Mouse (Mus musculus) embryonic facial prominence, embryonic 11.5 days (tissue): ENCODE measurements around the gene Cmip. TPM values are rescaled to one million over a fixed set of nuclear protein-coding genes. Genes with fewer than 3 reads are reported as not detected.
A peak's percentile ranks its signal among the peaks of the same experiment; 100 is the strongest.

Experiments used
- ATAC-seq: fragments of 200-750 bp; cut with Nextera tagmentation; replicated peaks from 2 replicates; pipeline ENCODE4 v1.8.0; 2017; ENCODE audit warnings: low read depth; ENCODE audit not compliant: insufficient number of reproducible peaks, low FRiP score, low TSS enrichment
- DNase-seq: peaks from one replicate; pipeline ENCODE4 v3.0.0-alpha.2; 2015; ENCODE audit warnings: low spot score
- H3K27ac ChIP-seq: fragments of 300-500 bp; sonication (generic); replicated peaks from 2 replicates; pipeline ENCODE4 v1.5.1; 2014; ENCODE audit warnings: mild to moderate bottlenecking, low read depth, low read length, control low read depth
- H3K27me3 ChIP-seq: fragments of 300-500 bp; sonication (generic); 2 replicates; pipeline ENCODE4 v1.6.1; 2014; ENCODE audit warnings: mild to moderate bottlenecking, low read length, moderate library complexity, mixed read lengths; ENCODE audit not compliant: control insufficient read depth, insufficient read depth
- H3K36me3 ChIP-seq: fragments of 300-500 bp; sonication (generic); replicated peaks from 2 replicates; pipeline ENCODE4 v1.6.1; 2014; ENCODE audit warnings: low read depth, mild to moderate bottlenecking, low read length, moderate library complexity, mixed read lengths; ENCODE audit not compliant: control insufficient read depth, insufficient read depth
- H3K4me1 ChIP-seq: fragments of 300-500 bp; sonication (generic); 2 replicates; pipeline ENCODE4 v1.6.1; 2014; ENCODE audit warnings: low read length, mixed read lengths; ENCODE audit not compliant: control insufficient read depth, insufficient read depth
- H3K4me2 ChIP-seq: fragments of 300-500 bp; sonication (generic); 2 replicates; pipeline ENCODE4 v1.6.1; 2014; ENCODE audit warnings: low read depth, mild to moderate bottlenecking, control low read depth, low read length, moderate library complexity
- H3K4me3 ChIP-seq: fragments of 300-500 bp; sonication (generic); 2 replicates; pipeline ENCODE4 v1.5.1; 2014; ENCODE audit warnings: low read depth, low read length, control low read depth
- H3K9ac ChIP-seq: fragments of 300-500 bp; sonication (generic); replicated peaks from 2 replicates; pipeline ENCODE4 v1.6.1; 2014; ENCODE audit warnings: mild to moderate bottlenecking, control low read depth, low read length
- H3K9me3 ChIP-seq: fragments of 300-500 bp; sonication (generic); replicated peaks from 2 replicates; pipeline ENCODE4 v1.6.1; 2016; ENCODE audit warnings: mild to moderate bottlenecking, low read length, inconsistent platforms, mixed read lengths; ENCODE audit not compliant: control insufficient read depth
- WGBS: fragments of 180-500 bp; shearing (Covaris S2); extraction: QIAGEN DNeasy Blood & Tissue Kit; methylation state at CpG from one replicate; pipeline ENCODE4 v1.1.7; 2014; 5-methylcytosine and 5-hydroxymethylcytosine counted together
- polyA plus RNA-seq: library from polyadenylated mRNA; unstranded; fragments of >200 nt; fragmentation: Nextera tagmentation; extraction: Ambion mirVana; gene quantifications from 2 replicates; pipeline ENCODE4 v1.2.1, GENCODE M21; 2014

Cmip gene
- polyA plus RNA-seq, 1 experiment from 2014 or later = 20.4 TPM

DNA sequence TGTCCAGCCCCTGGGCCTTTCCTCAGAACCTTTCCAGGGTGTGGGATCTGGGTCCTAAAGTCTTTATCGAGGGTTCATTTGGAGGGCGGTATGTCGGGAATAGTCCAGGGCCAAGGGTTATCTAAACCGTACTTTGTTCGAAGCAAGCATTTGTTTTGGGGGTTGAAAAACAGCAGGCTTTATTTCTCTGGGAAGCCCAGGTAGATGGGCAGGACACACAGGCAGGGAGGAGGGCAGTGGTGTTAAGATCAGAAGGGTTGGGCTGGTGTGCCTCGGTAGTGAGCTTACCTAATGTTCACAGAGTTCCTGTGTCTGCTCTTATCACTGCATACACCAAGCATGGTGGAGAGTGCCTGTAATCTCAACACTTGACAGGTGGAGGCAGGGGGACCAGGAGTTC lies 183.9 kb downstream of the Cmip start:
- no peak overlapping the region for H3K4me3 ChIP-seq
- no peaks in the 10 kb centered on the region for H3K9me3 ChIP-seq
- 79% methylated on average over 6 of the region's 6 CpGs for WGBS
- H3K4me2 ChIP-seq = no peak overlapping the region
- no peaks in the 10 kb centered on the region for H3K4me1 ChIP-seq
- no peak overlapping the region for H3K27ac ChIP-seq
- DNase-seq (no peak), ATAC-seq (no peak)
- H3K36me3 ChIP-seq = peaks cover 4% of the 10 kb centered on the region
- H3K9ac ChIP-seq = no peak overlapping the region
- H3K27me3 ChIP-seq = no peaks in the 10 kb centered on the region

DNA sequence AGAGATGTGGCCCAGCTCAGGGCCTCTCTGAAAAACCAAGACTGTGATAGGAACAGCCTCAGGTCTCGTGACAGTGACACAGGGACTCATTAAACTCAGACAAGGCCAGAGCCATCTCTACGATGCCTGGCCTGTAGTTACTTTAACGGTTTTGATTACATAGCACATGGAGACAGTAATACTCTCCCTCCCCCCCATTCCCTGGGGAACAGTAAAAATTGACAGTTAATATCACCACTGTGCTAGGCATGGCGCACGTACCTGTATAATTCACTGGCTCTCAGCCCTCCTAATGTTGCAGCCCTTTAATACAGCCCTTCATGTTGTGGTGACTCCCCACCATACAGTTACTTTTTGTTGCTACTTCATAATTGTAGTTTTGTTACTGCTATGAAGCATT lies 188.6 kb downstream of the Cmip start:
- peaks cover 4% of the 10 kb centered on the region for H3K36me3 ChIP-seq
- no peak overlapping the region for H3K4me3 ChIP-seq
- no peaks in the 10 kb centered on the region for H3K9me3 ChIP-seq
- ATAC-seq (no peak), DNase-seq (no peak)
- H3K4me2 ChIP-seq = no peak overlapping the region
- 74% methylated on average over 5 of the region's 5 CpGs for WGBS
- no peaks in the 10 kb centered on the region for H3K27me3 ChIP-seq
- no peak overlapping the region for H3K27ac ChIP-seq
- no peak overlapping the region for H3K9ac ChIP-seq
- H3K4me1 ChIP-seq = no peaks in the 10 kb centered on the region

DNA sequence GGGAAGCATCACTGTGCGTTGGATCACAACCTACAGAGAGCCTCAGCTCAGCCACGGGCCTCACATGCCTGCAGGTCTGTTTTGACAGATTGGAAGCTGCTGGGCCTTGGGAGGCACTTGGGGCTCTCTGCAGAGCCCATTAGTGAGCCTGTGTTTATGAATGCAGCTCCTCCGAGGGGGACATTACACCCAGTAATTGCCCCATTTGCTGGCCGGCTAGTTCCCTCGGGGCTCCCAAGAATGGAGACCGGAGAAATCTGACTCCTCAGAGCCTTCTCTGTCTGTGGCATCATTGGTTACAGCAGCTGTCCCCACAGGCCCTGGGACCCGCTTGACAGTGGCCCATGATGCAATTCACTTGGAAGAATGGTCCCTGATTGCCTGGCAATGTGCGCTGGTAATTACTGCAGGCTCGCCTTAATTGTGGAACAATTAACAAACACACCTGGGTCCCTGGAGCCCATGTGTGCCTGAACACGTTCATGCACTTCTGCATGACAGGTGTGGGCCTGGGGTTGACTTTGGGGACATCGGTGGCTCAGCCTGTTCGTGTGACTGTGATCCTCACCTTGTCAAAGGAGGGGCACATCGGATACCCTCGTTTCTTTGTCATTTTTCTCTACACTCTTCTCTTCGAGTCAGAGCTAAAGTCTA lies 189.6 kb downstream of the Cmip start:
- peak; percentile 38 for DNase-seq
- Histone ChIP-seq H3K27me3 (no peaks in the 10 kb centered on the region), H3K4me1 (no peaks in the 10 kb centered on the region), H3K9me3 (no peaks in the 10 kb centered on the region), H3K36me3 (peaks cover 4% of the 10 kb centered on the region), H3K4me2 (no peak overlapping the region), H3K27ac (no peak overlapping the region; the same call in 1 of the 2 replicates), H3K9ac (no peak overlapping the region), H3K4me3 (no peak overlapping the region)
- WGBS = 41% methylated on average over 15 of the region's 15 CpGs
- peak; percentile 58; the same call in 1 of the 2 replicates for ATAC-seq

DNA sequence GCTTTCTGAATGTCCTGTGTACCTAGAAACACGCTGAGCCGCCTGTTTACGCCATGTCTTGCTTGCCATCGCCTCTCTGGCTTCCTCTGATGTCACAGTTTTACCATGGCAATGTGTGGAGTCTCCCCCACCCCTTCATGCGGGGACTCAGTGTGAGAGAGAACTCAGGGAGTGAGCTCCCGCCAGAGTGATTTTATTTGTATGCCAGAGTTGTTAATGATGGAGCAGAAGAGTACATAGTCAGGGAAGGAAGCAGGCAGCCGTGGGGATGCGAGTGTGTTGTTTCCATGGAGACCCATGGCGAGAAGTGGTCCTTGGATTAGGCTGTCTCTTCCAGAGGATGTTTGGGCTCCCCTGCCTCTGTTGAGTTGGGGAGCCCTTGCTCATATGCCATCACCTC lies 194.2 kb downstream of the Cmip start:
- Histone ChIP-seq H3K4me1 (no peaks in the 10 kb centered on the region), H3K4me3 (no peak overlapping the region), H3K9ac (no peak overlapping the region), H3K4me2 (no peak overlapping the region), H3K27ac (no peak overlapping the region), H3K36me3 (peaks cover 5% of the 10 kb centered on the region), H3K27me3 (no peaks in the 10 kb centered on the region), H3K9me3 (no peaks in the 10 kb centered on the region)
- DNase-seq (no peak), ATAC-seq (no peak)
- 81% methylated on average over 9 of the region's 9 CpGs for WGBS

DNA sequence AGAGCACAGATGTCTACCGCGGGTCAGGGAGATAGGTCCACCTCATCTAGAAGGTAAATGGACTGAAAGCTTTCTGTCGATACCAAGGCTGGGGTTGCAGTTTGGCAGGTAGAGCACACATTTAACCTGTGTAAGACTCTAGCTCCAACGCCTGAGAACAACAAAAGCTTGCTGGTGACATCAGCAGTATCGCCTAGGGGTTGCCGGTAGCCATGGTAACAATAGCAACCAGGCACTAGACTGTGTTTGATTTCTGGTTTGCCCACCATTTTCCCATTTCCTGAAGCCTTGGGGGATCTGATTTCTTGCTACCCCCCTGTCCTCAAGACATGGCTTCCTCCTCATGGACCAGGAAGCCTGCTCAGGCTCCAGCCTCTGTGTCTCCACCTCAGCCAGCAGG lies 197.1 kb downstream of the Cmip start:
- 86% methylated on average over 6 of the region's 6 CpGs for WGBS
- no peak overlapping the region for H3K9ac ChIP-seq
- DNase-seq = peak; percentile 30

DNA sequence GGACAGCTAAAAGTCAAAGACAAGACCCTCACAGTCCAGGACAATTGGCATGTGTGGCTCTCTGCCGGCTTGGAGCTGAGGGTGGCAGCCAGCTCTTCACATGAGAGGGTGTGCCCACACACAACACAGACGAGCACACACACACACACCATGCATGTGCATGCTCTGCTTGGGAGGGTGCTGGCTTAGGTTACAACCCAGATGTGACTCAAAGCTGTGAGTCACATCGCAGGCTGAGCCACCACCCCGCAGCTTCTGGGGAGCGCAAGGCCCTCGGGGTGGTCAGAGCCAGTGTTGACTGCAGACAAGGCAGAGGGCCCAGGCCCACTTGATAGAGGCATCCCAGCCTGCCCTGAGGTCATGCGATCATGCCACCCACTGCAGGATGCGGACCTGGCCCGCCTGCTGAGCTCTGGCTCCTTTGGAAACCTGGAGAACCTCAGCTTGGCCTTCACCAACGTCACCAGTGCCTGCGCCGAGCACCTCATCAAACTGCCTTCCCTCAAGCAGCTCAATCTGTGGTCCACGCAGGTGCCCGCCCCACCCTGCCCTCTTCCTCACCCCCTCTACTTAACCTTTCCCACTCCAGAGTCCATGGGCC lies 197.8 kb downstream of the Cmip start:
- H3K4me1 ChIP-seq = no peaks in the 10 kb centered on the region
- WGBS = 94% methylated on average over 13 of the region's 14 CpGs
- H3K4me3 ChIP-seq = no peak overlapping the region
- H3K4me2 ChIP-seq = no peak overlapping the region
- no peak for ATAC-seq
- H3K9ac ChIP-seq = no peak overlapping the region
- no peaks in the 10 kb centered on the region for H3K9me3 ChIP-seq
- peaks cover 5% of the 10 kb centered on the region for H3K36me3 ChIP-seq
- no peak for DNase-seq
- no peak overlapping the region for H3K27ac ChIP-seq
- no peaks in the 10 kb centered on the region for H3K27me3 ChIP-seq

More for the DNA sequence above, 197.1 kb downstream of the Cmip start:
- Histone ChIP-seq H3K4me3 (no peak overlapping the region), H3K27ac (no peak overlapping the region), H3K4me2 (no peak overlapping the region), H3K27me3 (no peaks in the 10 kb centered on the region), H3K4me1 (no peaks in the 10 kb centered on the region), H3K36me3 (peaks cover 5% of the 10 kb centered on the region), H3K9me3 (no peaks in the 10 kb centered on the region)
- no peak for ATAC-seq

DNA sequence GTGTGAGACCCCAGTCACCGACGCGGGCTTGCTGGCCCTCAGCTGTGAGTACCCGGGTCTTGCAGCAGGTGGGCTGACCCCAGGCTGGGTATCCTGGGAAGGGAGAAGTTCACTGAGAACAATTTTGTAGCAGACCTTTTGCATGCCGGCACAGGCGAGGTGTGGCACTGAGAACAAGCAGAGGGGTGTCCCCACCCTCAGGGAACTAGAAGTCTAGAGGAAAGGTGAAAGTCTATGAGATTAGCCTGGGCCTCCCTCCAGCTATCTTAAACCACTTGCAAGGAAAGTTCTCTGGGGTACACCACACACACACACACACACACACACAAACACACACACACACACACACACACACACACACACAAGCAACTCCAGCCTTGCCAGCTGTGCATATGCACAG lies 198.8 kb downstream of the Cmip start:
- Histone ChIP-seq H3K27me3 (no peaks in the 10 kb centered on the region), H3K4me3 (no peak overlapping the region), H3K4me2 (no peak overlapping the region), H3K9me3 (no peaks in the 10 kb centered on the region), H3K9ac (no peak overlapping the region), H3K27ac (no peak overlapping the region), H3K36me3 (peaks cover 5% of the 10 kb centered on the region), H3K4me1 (no peaks in the 10 kb centered on the region)
- ATAC-seq (no peak), DNase-seq (no peak)
- 93% methylated on average over 6 of the region's 6 CpGs for WGBS

DNA sequence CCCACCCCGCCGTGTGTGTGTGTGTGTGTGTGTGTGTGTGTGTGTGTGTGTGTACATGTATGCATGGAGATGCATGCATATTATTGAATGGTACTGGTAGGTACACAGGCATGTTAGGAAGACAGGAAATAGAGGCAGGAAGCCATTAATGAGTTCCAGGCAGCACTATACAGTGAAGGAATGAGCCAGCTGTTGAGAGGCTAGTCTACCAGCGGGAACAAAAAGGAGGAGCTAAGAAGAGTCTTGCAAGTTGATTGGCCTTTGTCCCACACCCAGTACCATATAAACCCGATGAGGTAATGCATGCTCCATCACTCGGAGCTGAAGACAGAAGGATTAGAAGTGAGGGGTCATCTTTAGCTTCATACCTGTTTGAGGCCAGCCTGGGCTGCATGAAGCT lies 201.6 kb downstream of the Cmip start:
- Histone ChIP-seq H3K4me3 (no peak overlapping the region), H3K9ac (no peak overlapping the region), H3K27ac (no peak overlapping the region), H3K4me1 (no peaks in the 10 kb centered on the region), H3K9me3 (no peaks in the 10 kb centered on the region), H3K4me2 (no peak overlapping the region), H3K27me3 (no peaks in the 10 kb centered on the region), H3K36me3 (peaks cover 5% of the 10 kb centered on the region)
- ATAC-seq = no peak
- 54% methylated on average over 3 of the region's 5 CpGs for WGBS
- peak; percentile 61 for DNase-seq
